8 mouse cellular contexts compared by ENCODE assay signal in the genomic region with DNA sequence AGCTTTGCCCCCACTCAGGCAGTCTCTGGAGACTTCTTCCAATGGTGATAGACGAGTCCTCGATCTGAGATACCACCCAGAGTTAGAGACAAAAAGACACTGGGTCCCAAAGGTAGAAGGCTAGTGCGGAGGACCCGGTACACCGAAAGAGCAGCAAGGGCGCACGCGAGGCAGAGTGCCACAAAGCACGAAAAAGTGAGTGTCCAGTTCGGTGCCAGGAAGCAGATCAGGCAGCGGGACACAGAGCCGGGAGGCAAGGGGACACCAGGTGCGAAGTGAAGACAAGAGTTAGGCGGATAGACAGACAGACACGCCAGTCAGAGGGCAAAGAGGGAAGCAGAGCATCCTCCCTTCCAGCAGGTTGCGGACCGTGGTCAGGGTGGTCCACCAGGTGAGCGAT. TPM values are rescaled to one million over a fixed set of nuclear protein-coding genes. Genes with fewer than 3 reads are reported as not detected.
A peak's percentile ranks its signal among the peaks of the same experiment; 100 is the strongest.
DNase-seq lines count a peak whose midpoint lies in the region; ATAC-seq and TF ChIP-seq lines count a peak whose summit lies in the region.

Mad2l2 (plus strand) TSS at position 252 of the 400 bp plus-strand sequence.

- TF ChIP-seq POLR2A in MEL (IDR thresholded peaks at IDR 0.05; ENCODE audit: control insufficient read depth in 1 of 2, insufficient read depth in 1 of 2, low read depth in 1 of 2, low read length in 2 of 2, poor library complexity in 1 of 2): no peak

- ATAC-seq in kidney, embryonic 15.5 days (replicated peaks; ENCODE audit: low FRiP score): no peak; the same call in 1 of the 2 replicates
- ATAC-seq in forebrain, postnatal 0 days: peak; percentile 9; the same call in 1 of the 2 replicates
- peak; percentile 4; the same call in 1 of the 2 replicates for ATAC-seq in hindbrain, embryonic 15.5 days (ENCODE audit: low FRiP score, low read depth)
- ATAC-seq in liver, postnatal 0 days: no peak

- peak within 1 kb of the TSS; percentile 99 for H3K4me2 ChIP-seq in kidney, embryonic 15.5 days
- H3K4me2 ChIP-seq in forebrain, postnatal 0 days (ENCODE audit: low read depth): peak within 1 kb of the TSS; percentile 81
- peak within 1 kb of the TSS; percentile 96 for H3K4me2 ChIP-seq in hindbrain, embryonic 15.5 days
- H3K4me2 ChIP-seq in liver, postnatal 0 days (ENCODE audit: low read depth, low read length): peak within 1 kb of the TSS; percentile 54

- no peak for TF ChIP-seq RAD21 in MEL (IDR thresholded peaks at IDR 0.05; ENCODE audit: low read depth, low read length)

- H3K4me3 ChIP-seq in kidney, embryonic 15.5 days (replicated peaks): peak within 1 kb of the TSS; percentile 71
- no peak within 1 kb of the TSS for H3K4me3 ChIP-seq in MEL (ENCODE audit: control insufficient read depth in 1 of 2, insufficient read depth in 1 of 2, low read depth in 2 of 2, low read length in 2 of 2)
- H3K4me3 ChIP-seq in forebrain, postnatal 0 days (ENCODE audit: low read depth, low read length): peak within 1 kb of the TSS; percentile 87
- peak within 1 kb of the TSS; percentile 87 for H3K4me3 ChIP-seq in hindbrain, embryonic 15.5 days
- peak within 1 kb of the TSS; percentile 28 for H3K4me3 ChIP-seq in liver, postnatal 0 days (ENCODE audit: low read depth, low read length)

- peak within 1 kb of the TSS; percentile 78 for H3K9ac ChIP-seq in kidney, embryonic 15.5 days
- H3K9ac ChIP-seq in MEL (ENCODE audit: control insufficient read depth, low read depth, low read length, poor library complexity, severe bottlenecking): no peak within 1 kb of the TSS
- H3K9ac ChIP-seq in forebrain, postnatal 0 days: peak within 1 kb of the TSS; percentile 99
- H3K9ac ChIP-seq in hindbrain, embryonic 15.5 days: peak within 1 kb of the TSS; percentile 92
- no peak within 1 kb of the TSS for H3K9ac ChIP-seq in liver, postnatal 0 days (replicated peaks)

- peak within 1 kb of the TSS; percentile 37; the same call in 1 of the 2 replicates for H3K27ac ChIP-seq in kidney, embryonic 15.5 days
- H3K27ac ChIP-seq in MEL (ENCODE audit: control insufficient read depth, low read depth, low read length): no peak within 1 kb of the TSS
- H3K27ac ChIP-seq in forebrain, postnatal 0 days (ENCODE audit: low read depth, low read length): peak within 1 kb of the TSS; percentile 97
- peak within 1 kb of the TSS; percentile 97 for H3K27ac ChIP-seq in hindbrain, embryonic 15.5 days (replicated peaks)
- no peak within 1 kb of the TSS for H3K27ac ChIP-seq in liver, postnatal 0 days (ENCODE audit: low read depth)

- WGBS in kidney, embryonic 15.5 days: 2% methylated on average over 18 of the region's 18 CpGs
- WGBS in forebrain, postnatal 0 days: 2% methylated on average over 17 of the region's 18 CpGs
- WGBS in hindbrain, embryonic 15.5 days: 1% methylated on average over 17 of the region's 18 CpGs
- 2% methylated on average over 17 of the region's 18 CpGs for WGBS in liver, postnatal 0 days (ENCODE audit: insufficient replicate concordance)

- H3K79me2 ChIP-seq in MEL (ENCODE audit: control insufficient read depth, insufficient read depth, low read length, poor library complexity): no peaks in the 10 kb centered on the region

- no peak for DNase-seq in kidney, adult 8-10 months
- DNase-seq in MEL (ENCODE audit: low read depth, low spot score): no peak
- peak; percentile 65 for DNase-seq in forebrain, postnatal 0 days
- no peak for DNase-seq in liver, postnatal 0 days
- no peak for DNase-seq in T-cell, adult 2 months (ENCODE audit: low spot score)
- no peak for DNase-seq in thymus, postnatal 36 days

- TF ChIP-seq EP300 in MEL (IDR thresholded peaks at IDR 0.05; ENCODE audit: low read depth in 1 of 2, low read length in 2 of 2): no peak
- TF ChIP-seq EP300 in liver, postnatal 0 days (IDR thresholded peaks at IDR 0.05; ENCODE audit: low read depth): no peak

- H3K27me3 ChIP-seq in kidney, embryonic 15.5 days: peaks cover 53% of the 10 kb centered on the region
- no peaks in the 10 kb centered on the region; a peak in 2 of 4 replicates for H3K27me3 ChIP-seq in MEL (ENCODE audit: control insufficient read depth in 1 of 2, insufficient read depth in 2 of 2, low read length in 2 of 2)
- H3K27me3 ChIP-seq in forebrain, postnatal 0 days (ENCODE audit: insufficient read depth, low read length): no peaks in the 10 kb centered on the region
- H3K27me3 ChIP-seq in hindbrain, embryonic 15.5 days: no peaks in the 10 kb centered on the region
- H3K27me3 ChIP-seq in liver, postnatal 0 days (ENCODE audit: insufficient read depth, low read length): peaks cover 42% of the 10 kb centered on the region

- no peaks in the 10 kb centered on the region for H3K9me3 ChIP-seq in kidney, embryonic 15.5 days (replicated peaks)
- no peaks in the 10 kb centered on the region for H3K9me3 ChIP-seq in MEL (replicated peaks; ENCODE audit: insufficient read depth, low read length)
- no peaks in the 10 kb centered on the region for H3K9me3 ChIP-seq in forebrain, postnatal 0 days (ENCODE audit: low read length)
- H3K9me3 ChIP-seq in hindbrain, embryonic 15.5 days: no peaks in the 10 kb centered on the region
- H3K9me3 ChIP-seq in liver, postnatal 0 days (ENCODE audit: low read length): no peaks in the 10 kb centered on the region

- H3K36me3 ChIP-seq in kidney, embryonic 15.5 days: no peaks in the 10 kb centered on the region
- H3K36me3 ChIP-seq in MEL (ENCODE audit: control insufficient read depth in 1 of 2, insufficient read depth in 2 of 2, low read length in 2 of 2): peaks cover 0 to under 1% of the 10 kb centered on the region in 2 experiments; a peak in 2 of 4 replicates
- no peaks in the 10 kb centered on the region for H3K36me3 ChIP-seq in forebrain, postnatal 0 days (ENCODE audit: insufficient read depth)
- H3K36me3 ChIP-seq in hindbrain, embryonic 15.5 days: no peaks in the 10 kb centered on the region
- no peaks in the 10 kb centered on the region for H3K36me3 ChIP-seq in liver, postnatal 0 days (replicated peaks; ENCODE audit: insufficient read depth, low read length)

- no peak for TF ChIP-seq CTCF in MEL (IDR thresholded peaks at IDR 0.05 in 2 of 3, conservative IDR thresholded peaks at IDR 0.05 in 1 of 3; ENCODE audit: control insufficient read depth in 1 of 3, insufficient read depth in 1 of 3, low read depth in 2 of 3, low read length in 3 of 3, poor library complexity in 1 of 3, severe bottlenecking in 1 of 3)
- no peak; the same call in 1 of the 2 replicates for TF ChIP-seq CTCF in forebrain, postnatal 0 days (IDR thresholded peaks at IDR 0.05; ENCODE audit: low read depth)
- TF ChIP-seq CTCF in liver, postnatal 0 days (IDR thresholded peaks at IDR 0.05; ENCODE audit: low read depth): no peak

- peaks cover 24% of the 10 kb centered on the region for H3K4me1 ChIP-seq in kidney, embryonic 15.5 days
- H3K4me1 ChIP-seq in MEL (ENCODE audit: control insufficient read depth in 1 of 2, insufficient read depth in 2 of 2, low read length in 2 of 2): peaks cover 1 to 2% of the 10 kb centered on the region in 2 experiments; a peak in 3 of 4 replicates
- H3K4me1 ChIP-seq in forebrain, postnatal 0 days (ENCODE audit: insufficient read depth): peaks cover 18% of the 10 kb centered on the region
- H3K4me1 ChIP-seq in hindbrain, embryonic 15.5 days (replicated peaks): peaks cover 55% of the 10 kb centered on the region
- H3K4me1 ChIP-seq in liver, postnatal 0 days (ENCODE audit: insufficient read depth): no peaks in the 10 kb centered on the region; the same call in 1 of the 2 replicates

TF ChIP-seq in MEL, 35 proteins besides CTCF, POLR2A, EP300 and RAD21:
- TF ChIP-seq KAT2A (conservative IDR thresholded peaks at IDR 0.05; ENCODE audit: low read depth, low read length): no peak
- no peak for TF ChIP-seq USF1 (IDR thresholded peaks at IDR 0.05; ENCODE audit: low read depth, low read length)
- no peak for TF ChIP-seq USF2 (IDR thresholded peaks at IDR 0.05; ENCODE audit: borderline replicate concordance in 1 of 2, insufficient read depth in 1 of 2, low read depth in 1 of 2, low read length in 2 of 2)
- TF ChIP-seq CHD2 (IDR thresholded peaks at IDR 0.05; ENCODE audit: low read length): no peak
- TF ChIP-seq MAX (IDR thresholded peaks at IDR 0.05; ENCODE audit: low read length): no peak
- no peak for TF ChIP-seq ZMIZ1 (IDR thresholded peaks at IDR 0.05; ENCODE audit: low read depth, low read length)
- no peak for TF ChIP-seq ETS1 (IDR thresholded peaks at IDR 0.05; ENCODE audit: low read depth, low read length)
- TF ChIP-seq POLR2AphosphoS2 (IDR thresholded peaks at IDR 0.05; ENCODE audit: low read length): no peak
- TF ChIP-seq TCF12 (IDR thresholded peaks at IDR 0.05; ENCODE audit: low read depth, low read length): no peak
- TF ChIP-seq MAZ (IDR thresholded peaks at IDR 0.05; ENCODE audit: low read depth, low read length): no peak

RNA-seq across cellular contexts. Expression of gene Mad2l2, which starts in this region (rescaled TPM):
- 65.5 and 69.8 TPM in 2 replicates for polyA plus RNA-seq in kidney, embryonic 15.5 days (2015; fragmentation: Nextera tagmentation; extraction: Ambion mirVana)
- total RNA-seq in MEL (2012; rRNA removed): 28.4 and 28.6 TPM in 2 replicates
- 10 to 100 TPM in 1 of 2 experiments, not detected in 1; 44.8 TPM for polyA plus RNA-seq in MEL (2012; ENCODE audit: insufficient read depth in 1 of 2, insufficient read length in 2 of 2, low read depth in 1 of 2, low replicate concordance in 2 of 2, missing spikeins in 1 of 2)
- total RNA-seq in forebrain, postnatal 0 days (2014; rRNA removed): 43.6 and 45.7 TPM in 2 replicates
- polyA plus RNA-seq in forebrain, postnatal 0 days (2015; fragmentation: Nextera tagmentation; extraction: Ambion mirVana): 102 and 104 TPM in 2 replicates
- polyA plus RNA-seq in hindbrain, embryonic 15.5 days (2015; fragmentation: Nextera tagmentation; extraction: Ambion mirVana): 98.3 and 110 TPM in 2 replicates
- 16.9 and 18.8 TPM in 2 replicates for polyA plus RNA-seq in liver, postnatal 0 days (2015; fragmentation: Nextera tagmentation; extraction: Ambion mirVana)

Comparison
In these comparisons a context has a peak if more than half of its experiments do, and no peak if none do; other contexts are left out.
1. ATAC-seq: peak in forebrain, postnatal 0 days (single experiment) and hindbrain, embryonic 15.5 days (single experiment); none in kidney, embryonic 15.5 days (single experiment) and liver, postnatal 0 days (single experiment).
2. H3K27ac ChIP-seq: peak in kidney, embryonic 15.5 days (single experiment), forebrain, postnatal 0 days (single experiment) and hindbrain, embryonic 15.5 days (single experiment); none in MEL (single experiment) and liver, postnatal 0 days (single experiment).
3. H3K4me3 ChIP-seq: peak in kidney, embryonic 15.5 days (single experiment), forebrain, postnatal 0 days (single experiment), hindbrain, embryonic 15.5 days (single experiment) and liver, postnatal 0 days (single experiment); none in MEL (0 of 2).
4. H3K9ac ChIP-seq: peak in kidney, embryonic 15.5 days (single experiment), forebrain, postnatal 0 days (single experiment) and hindbrain, embryonic 15.5 days (single experiment); none in MEL (single experiment) and liver, postnatal 0 days (single experiment).
5. Peak in every context shown above with its lines, with median percentiles within 50 percentile points of each other: H3K4me2 ChIP-seq.